Mouse (Mus musculus): ENCODE data around the gene Mier2.

- TF ChIP-seq CTCF (conservative IDR thresholded peaks at IDR 0.05; ENCODE audit: low read length) (peak; percentile 77), POU5F1 (IDR thresholded peaks at IDR 0.05; ENCODE audit: borderline replicate concordance, low read length) (no peak)
These were observed 40.0 kb upstream of the Mier2 start for GRCm38 (mm10) chr10:79594872-79595589.
